Mouse (Mus musculus) left cerebral cortex, postnatal 4 days (tissue): ENCODE results near the gene Arhgap29. TPM values are rescaled to one million over a fixed set of nuclear protein-coding genes. Genes with fewer than 3 reads are reported as not detected.

Source experiments
- DNase-seq: peaks from one replicate; pipeline ENCODE4 v3.0.0-alpha.2; 2022
- intact Hi-C: fragments of 180-260 bp; cut with DNase I; formaldehyde crosslinking; loops from one replicate; pipeline ENCODE4 v1.15.1; 2025
- total RNA-seq, 2 experiments: library from RNA; stranded (reverse); gene quantifications; 2 replicates each; pipeline ENCODE4 v1.2.3; 2021

Arhgap29 gene
- 10 to 100 TPM; 50.7 to 56.0 TPM for total RNA-seq

DNA sequence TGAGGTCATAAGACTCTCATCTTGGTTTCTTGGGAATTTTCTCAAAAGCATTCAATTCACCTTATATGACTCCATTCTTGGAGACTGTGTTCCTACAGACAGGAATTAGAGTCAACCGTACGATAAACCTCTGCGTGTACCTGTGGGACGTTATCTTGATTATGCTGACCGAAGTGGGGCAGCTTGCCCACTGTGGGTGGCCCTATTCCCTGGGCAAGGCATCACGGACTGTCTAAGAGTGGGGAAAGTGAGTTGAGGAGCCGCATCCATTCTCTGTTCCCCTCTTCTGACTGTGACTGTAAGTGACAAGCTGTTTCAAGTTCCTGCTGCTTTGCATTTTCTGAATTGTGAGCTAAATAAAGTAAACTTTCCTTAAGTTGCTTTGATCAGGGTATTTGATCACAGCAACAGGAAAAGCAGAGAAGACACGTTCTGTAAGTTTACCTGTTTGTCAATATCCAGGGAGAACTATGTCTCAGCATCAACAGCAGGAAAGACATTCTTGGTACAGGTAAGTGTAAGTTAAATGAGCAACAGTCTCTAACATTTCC lies at the start of gene Arhgap29:
Arhgap29 (plus strand) TSS at position 501 of the 551 bp plus-strand sequence.
- DNase-seq: no peak
- intact Hi-C loops: no loop called here

DNA sequence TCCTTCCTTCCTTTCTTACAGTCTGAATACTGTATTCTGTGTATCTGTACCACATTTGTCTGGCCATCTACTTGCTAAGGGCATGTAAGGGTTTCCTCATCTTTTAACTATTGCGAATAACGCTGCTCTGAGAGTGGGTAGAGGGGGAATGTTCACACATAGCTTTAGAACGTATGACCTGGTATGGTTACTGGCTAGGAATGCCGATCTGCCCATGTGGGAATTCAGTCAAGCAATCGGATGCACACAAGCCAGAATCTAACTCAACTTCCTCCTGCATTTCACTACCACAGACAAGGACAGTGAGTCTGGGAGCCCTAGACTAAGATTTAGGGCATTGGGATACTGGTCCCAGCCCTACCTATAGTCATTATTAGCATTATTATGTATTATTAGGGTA lies 49.6 kb upstream of the Arhgap29 start:
- intact Hi-C loops: no loop called here
- no peak for DNase-seq

DNA sequence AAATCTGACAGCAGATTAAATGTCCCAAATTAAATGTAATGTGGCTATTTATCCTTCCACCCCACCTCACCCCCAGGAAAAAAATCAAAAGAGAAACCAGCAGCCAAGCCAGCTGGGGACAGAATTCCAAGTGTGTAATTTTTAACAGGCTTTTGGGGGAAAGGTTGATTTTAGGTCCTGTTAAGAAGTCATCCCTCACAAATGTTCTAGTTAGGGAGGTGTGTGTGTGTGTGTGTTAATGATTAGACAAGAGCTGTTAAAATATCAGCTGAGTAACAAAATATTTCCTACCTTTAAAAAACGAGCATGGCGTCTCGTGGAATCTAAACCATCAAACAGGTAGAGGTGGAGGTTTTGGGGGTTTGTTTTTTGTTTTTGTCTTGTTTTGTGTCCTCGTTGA lies 49.1 kb upstream of the Arhgap29 start:
- intact Hi-C loops: no loop called here
- no peak for DNase-seq

DNA sequence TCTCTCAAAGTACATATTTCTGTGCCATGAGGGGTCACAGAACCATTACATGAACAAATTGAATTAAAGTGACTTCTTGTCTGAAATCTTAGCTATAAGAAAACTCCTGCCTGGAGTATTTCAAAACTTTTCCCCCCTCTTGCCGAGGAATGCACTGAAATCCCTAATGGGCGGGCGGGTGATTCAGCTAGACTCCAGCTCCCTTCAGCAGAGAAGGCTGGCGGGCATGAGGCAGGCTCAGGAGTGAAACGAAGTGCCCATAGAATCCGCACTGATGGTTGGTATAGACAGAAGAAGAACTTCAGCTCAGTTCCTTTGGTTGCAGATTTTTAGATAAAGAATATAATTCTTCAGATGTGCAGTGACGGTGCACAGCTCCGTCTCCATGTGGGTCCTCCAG lies 48.6 kb upstream of the Arhgap29 start:
- DNase-seq: no peak
- intact Hi-C loops: no loop called here

DNA sequence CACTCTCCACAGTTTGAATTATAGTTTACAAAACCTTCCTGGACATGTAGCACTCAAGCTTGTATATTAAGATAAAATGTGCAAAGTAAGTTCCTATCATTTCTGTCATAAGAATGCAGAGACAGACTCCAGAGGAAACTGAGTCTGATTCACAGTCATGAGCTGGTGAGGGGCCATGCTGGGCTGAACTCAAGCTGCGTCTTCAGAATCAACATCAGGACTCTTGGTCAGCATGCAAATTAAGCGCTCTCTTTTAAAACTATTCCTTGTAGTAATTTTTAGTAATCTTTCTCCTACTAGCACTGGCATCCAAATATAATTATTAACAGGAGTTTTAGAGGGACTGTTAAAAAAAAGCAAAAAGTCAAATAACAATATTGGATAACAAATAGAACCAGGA lies 47.9 kb upstream of the Arhgap29 start:
- intact Hi-C loops: no loop called here
- no peak for DNase-seq

DNA sequence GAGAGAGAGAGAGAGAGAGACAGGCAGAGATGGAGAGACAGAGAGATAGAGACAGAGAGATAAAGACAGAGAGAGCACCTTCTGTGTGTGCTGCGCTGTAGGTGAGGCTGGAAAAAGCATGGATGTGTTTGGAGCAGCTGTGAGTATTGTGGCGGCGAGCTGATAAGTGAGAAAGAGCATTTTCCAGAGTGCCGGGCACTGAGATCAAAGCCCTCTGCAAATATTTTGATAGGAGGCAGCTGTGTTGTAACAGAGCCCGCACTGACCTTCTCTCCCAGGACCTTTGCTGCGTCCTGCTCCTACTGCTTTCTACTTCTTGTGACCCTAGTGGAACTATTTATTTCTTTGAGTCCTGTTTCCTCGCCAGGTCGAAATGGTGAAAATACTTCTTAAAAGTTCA lies 45.7 kb upstream of the Arhgap29 start:
- no peak for DNase-seq
- intact Hi-C loops: no loop called here

DNA sequence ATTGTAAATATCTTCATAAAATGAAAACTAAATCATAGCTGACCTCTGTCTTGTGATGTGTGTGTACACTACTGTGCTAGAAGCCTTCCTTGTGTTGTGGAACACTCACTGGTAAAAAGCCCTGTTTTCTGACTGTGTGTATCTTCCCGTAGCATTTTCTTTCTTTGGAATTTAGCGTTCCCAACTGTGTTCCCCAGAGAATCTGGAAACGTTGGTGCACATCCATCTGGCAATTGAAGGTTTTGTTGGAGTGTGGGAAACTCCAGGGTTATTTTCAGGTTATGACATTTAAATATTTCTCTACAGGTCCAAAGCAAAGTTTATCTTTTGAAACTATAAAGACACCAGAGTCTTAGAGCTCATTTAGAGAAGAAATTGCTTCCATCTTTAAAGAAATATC lies 43.2 kb upstream of the Arhgap29 start:
- DNase-seq: no peak

DNA sequence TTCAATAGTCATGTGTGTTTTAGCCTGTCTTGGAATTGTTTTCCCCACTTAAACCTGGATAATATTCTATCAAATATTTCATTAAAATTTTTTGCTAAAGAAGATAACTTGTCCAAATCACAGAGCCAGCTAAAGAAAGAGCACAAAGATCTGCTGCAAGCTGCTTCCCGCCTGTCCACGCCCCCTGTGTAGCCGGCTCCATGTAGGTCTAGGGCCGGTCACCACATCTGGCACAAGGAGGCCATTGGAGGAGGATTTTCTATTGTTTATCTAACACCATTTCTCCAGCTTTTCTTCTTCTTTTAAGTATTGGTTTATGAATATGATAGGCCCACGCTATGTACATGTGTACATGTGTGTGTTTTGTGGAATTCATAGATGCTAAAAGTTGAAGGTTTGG lies 38.9 kb upstream of the Arhgap29 start:
- intact Hi-C loops: no loop called here
- no peak for DNase-seq

More for the DNA sequence above, 43.2 kb upstream of the Arhgap29 start:
- intact Hi-C loops: no loop called here

DNA sequence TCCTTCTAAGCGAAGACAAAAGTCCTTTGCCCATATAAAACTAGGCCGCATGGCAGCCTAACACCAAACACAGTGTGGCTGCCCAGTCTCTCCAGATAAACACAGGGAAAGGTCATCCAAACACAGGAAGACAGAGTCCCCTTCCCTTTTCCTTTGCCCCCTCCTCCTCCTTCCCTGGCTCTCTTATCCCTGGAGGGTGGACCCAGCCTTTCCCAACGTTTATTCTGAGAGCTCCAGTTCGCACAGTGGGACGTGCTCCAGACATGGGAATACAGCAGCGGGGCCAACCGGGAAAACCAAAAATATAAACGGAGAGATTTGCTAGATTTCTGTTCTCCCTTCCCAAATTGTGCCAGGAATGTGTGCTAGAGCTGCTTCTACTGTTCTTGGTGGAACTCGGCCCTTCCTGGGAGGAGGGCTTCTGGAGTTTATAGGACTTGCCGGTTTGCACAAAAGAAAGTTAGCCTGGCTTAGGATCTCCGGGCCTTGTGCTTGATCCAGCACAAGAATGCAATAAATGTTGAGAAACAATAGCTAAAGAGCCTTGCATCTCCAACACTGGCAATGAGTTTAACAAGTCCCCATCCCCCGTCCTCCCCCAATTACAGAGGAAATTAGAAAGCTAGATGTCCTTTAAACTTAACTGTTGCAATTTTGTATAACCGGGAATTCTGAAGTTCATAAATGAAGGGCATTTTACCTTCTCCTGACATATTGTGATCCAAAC lies 37.7 kb upstream of the Arhgap29 start:
- intact Hi-C loops: no loop called here
- no peak for DNase-seq

DNA sequence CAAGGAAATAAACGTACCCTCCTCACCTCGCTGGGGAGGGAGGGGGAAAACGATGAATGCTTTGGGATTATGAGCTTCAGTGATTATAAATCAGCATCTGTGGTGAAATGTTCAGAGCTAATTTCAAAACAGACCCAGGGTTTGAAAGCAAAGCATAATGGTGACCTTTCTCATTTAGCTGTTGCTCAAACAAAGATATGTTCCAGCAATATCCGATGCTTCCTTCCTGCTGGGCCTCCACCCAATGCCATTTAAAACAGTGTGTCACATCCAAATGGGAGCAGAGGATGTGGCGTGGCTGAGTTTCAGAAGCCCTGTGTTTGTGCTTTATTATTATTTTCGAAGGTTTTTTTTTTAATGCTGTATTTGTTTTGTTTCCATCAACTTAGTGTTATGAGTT lies 37.1 kb upstream of the Arhgap29 start:
- DNase-seq: no peak
- intact Hi-C loops: no loop called here

DNA sequence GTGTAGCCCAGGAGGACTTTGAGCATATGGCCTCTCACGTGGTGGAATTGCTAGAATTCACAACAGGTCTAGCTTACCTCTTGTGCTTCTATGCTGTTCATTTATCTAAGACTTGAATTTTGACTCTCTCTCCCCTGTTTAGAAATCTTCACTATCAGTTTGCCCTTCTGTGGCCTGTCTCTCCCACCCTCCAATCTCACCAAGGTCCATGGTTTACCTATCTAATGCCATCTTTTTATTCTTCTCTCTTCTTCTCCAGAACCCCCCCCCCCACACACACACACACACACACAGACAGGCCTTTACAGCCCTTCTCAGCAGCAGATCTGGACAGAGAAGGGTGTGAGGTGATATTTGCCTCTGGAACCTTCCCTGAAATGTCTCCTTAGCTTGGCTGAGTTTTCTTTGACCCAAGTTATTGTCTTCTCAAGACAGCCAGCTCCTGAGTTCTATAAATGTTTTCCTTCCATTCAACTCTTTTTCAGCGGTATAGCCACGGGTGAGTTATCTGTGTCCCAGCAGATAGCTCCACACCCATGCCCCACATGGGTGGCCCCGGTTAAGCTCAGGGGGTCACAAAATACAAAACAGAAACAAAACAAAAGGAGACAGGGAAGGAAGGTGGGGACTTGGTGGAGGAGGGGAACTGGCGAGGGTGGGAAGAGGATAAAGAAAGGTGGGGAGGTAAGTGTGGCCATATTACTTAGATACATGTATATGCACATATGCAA lies 35.4 kb upstream of the Arhgap29 start:
- no peak for DNase-seq
- intact Hi-C loops: no loop called here

DNA sequence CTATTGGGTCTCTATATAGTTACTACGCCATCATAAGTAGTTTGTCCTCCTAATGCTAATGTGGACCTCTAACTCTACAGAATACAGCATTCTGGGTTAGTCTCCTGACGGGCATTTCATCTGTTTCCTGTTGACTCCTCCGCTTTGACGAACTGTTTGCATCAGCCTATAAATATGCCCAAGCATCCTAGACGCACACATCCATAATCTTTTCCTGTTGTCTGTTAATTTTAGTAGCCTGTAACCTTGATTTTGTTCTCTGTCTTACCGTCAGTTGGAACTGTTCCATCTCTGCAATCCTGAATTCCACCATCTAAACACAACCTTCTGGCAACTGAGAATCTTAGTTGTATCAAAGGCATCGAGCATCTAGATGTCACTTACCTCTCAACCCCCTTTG lies 34.7 kb upstream of the Arhgap29 start:
- intact Hi-C loops: no loop called here
- no peak for DNase-seq

DNA sequence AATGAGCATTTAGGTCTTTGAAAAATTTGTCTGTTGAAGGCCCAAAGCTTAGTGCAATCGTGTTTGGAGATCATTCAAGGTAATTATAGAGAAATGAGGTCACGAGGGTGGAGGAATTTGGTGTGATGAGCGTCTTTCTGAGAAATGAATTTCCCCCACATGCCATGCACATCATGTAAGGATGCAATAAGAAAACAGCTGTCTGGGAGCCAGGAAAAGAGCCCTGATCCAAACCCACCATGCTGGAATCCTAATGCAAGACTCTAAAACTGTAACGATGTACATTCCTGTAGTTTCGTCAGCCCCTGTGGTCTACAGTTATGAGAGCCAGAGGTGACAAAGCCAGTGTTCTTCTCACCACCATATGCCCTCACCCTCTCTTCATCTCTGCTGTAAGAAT lies 32.4 kb upstream of the Arhgap29 start:
- intact Hi-C loops: no loop called here
- no peak for DNase-seq

DNA sequence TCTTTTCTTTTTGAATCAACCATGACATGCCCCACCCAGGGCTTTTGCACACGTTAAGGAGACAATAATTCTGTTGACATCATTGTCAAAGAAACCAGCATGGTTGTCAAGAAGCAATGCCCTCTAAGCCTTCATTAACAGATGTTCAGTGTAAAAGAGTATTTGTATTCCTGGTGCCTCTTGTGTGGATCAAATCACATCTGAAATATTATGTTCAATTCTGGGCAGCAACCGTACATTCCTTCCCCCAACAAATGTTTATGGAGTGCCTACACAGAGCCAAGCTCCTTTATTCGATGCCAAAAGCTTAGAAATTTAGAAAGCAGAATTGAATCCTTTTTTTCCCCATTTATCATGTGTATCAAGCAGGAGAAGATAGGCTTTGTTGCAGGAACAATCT lies 31.6 kb upstream of the Arhgap29 start:
- no peak for DNase-seq
- intact Hi-C loops: no loop called here

DNA sequence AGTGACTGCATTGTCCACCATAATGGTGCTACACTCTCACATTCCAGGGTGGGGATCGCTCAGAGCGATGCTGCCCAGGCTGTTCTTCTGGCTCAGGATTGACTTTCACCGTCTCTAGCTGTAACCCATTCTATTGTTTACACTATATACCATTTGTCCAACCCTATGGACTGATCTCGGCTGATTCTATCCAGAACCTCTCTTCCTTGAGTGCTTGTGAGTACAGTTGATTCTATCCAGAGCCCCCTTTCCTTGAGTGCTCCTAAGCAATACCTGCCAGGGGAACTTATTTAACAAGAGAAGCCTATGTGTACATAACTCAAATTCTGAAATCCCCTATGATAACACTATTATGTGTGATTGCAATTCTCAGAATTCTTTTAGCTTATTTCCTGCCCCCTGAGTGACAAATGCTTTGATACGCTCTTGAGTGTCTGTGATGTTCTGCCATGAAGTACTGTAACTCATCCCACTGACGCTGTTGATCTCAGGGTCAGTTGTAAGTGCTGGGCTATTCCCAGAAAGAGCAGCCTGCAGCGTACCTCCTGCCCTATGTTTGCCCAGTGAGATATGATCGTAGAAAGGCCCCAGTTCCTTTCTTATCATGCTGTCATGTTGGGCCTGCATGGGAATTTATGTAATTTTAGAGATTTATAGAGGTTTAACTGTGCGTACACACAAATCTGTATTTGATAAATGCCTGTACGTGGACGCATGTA lies 27.4 kb upstream of the Arhgap29 start:
- intact Hi-C loops: no loop called here
- DNase-seq: no peak

DNA sequence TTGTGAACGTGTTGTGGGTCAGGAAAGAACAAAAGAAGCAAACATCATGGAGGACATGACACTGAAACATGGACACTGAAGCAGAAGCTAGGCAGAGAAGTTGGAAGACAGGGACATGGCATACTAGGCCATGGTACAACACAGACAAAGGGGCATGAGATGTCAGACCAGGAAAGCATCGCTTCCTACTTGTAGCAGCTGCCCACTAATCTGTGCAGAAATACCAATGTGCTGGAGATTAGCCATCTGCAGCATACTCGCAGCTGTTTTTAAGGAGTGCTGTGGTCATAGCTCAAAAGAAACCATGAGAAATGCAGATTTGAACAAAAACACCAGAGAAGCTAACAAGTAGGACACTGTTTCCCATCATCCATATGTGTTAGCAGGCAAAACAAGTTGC lies 24.7 kb upstream of the Arhgap29 start:
- intact Hi-C loops: no loop called here

DNA sequence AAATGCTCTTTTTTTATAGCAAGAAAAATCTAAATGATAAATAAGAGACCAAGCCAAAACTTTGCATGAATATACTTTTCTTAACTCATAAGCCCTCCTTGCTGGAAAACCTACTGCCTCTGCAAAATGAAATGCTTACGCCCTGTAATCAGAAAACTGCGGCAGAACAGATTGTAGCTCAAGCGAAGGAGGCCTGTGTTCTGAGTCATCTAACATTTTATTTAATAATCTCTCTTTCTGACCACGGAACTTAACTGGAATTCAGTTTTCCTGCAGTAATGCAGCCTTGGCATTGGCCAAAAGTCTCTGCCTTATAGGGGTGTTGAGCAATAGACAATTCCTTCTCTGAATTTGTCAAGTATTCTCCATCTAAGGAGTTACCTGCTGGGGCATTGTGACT lies 19.5 kb upstream of the Arhgap29 start:
- intact Hi-C loops: no loop called here
- DNase-seq: no peak

More for the DNA sequence above, 24.7 kb upstream of the Arhgap29 start:
- no peak for DNase-seq

DNA sequence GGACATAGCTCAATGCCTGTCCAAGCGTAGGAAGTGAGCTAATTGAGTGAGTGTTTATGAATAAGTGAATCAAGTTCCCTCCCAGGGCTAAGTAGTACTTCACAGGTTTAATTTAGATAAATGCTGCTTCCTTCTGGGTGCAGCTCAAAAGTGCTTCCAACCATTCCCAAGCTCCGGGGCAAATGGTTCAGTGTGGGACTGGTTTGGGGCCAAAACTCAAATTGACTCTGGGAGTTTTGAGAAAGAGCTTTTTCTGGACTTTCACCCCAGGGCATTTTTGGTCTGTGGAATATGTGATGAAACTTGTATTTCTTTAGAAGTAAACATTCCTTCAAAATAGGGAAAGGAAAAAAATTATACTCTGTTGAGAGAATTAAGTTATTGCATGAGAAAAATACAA lies 16.1 kb upstream of the Arhgap29 start:
- intact Hi-C loops: no loop called here
- no peak for DNase-seq

DNA sequence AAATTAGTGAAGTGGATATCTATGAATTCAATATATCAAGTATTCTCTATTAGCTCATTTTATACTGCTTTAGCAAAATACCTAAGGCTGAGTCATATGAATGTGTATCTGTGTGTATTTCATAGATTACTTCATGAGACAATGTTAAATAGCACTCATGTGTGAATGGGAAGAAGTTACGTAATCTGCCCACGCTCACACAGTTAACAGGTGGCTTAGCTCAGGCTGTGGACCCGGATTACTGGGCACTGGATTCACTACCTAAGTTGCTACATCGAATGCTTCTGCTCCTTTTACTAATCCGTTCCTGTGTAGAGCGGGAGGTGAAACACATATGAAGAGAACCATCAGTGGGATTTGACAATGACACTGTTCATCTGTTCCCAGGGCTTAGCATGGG lies 15.3 kb upstream of the Arhgap29 start:
- no peak for DNase-seq
- intact Hi-C loops: no loop called here

DNA sequence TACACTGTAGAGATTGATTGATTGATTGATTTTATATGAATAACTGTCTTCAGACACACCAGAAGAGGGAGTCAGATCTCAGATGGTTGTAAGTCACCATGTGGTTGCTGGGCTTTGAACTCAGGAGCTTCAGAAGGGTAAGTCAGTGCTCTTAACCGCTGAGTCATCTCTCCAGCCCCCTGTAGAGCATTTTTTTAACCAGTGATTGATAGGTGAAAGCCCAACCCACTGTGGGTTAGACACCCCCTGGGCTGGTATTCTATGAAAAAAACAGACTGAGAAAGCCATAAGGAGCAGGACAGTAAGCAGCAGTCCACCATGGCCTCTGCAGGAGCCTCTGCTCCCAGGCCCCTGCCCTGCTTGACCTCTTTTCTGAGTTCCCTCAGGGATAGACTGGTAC lies 12.7 kb upstream of the Arhgap29 start:
- intact Hi-C loops: no loop called here
- DNase-seq: no peak

DNA sequence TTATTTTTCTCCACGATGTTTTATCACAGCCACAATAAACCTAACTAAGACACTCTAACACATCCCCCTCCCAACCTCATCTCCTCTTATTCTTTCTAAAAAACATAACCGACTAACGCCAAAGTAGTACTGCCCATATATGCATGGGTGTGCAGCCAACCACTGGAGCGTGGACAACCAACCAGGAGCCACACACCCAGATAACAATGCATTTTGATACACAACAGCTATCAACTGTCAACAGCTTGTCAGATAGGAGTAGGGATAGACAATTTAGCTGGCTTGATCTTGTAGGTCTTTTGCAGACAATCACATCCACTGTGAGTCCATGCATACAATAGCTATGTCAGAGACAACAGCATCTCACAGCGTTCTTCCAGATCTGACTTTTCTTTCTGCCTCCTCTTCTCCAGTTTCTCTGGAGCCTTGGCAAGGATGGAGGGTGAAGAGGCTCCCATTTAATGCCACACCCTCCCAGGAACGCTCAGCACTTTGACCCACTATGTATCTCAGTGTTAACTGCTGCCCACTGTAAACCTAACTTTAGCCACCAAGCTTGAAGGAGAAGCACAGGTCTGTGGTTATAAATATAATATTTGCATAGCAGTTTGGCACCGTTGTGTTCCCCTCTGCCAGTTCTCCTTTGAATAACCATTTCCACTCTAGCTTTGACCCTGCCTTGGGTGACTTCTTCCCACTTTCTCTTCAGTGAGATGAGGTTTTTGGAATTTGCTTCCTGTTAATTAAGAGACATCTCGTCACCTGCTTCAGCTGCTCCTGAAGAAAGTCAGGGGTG lies 12.0 kb upstream of the Arhgap29 start:
- DNase-seq: no peak
- intact Hi-C loops: no loop called here
